Mouse (Mus musculus): ENCODE results near the gene Tbc1d8. TPM values are rescaled to one million over a fixed set of nuclear protein-coding genes. Genes with fewer than 3 reads are reported as not detected.
A peak's percentile ranks its signal among the peaks of the same experiment; 100 is the strongest.

The Tbc1d8 gene
- polyA plus RNA-seq, 1 experiment from 2014 or later = 10.3 TPM

DNA sequence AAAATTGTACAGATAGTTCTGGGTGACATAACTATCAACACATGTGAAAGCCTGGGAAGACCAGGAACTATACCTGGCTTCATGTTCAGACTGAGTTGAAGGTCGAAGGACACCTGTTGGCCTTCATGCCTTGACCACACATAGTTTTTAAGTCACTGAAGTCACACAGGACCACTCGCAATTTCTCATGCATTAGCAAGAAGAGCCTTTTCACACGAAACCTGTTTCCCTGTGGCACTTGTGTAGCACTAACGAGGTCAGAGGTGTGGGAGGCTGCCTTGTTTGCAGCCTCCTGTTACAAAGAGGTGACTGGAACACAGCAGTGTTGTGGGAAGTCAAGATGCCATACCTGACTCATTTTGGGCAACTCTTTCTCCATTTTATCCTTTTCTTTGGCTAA lies 105.2 kb downstream of the Tbc1d8 start:
- no peak overlapping the region for H3K9ac ChIP-seq (replicated peaks; ENCODE audit: low read depth, low read length)
- H3K9me3 ChIP-seq (ENCODE audit: control insufficient read depth, low read length) = no peaks in the 10 kb centered on the region
- peaks cover 11% of the 10 kb centered on the region; the same call in 1 of the 2 replicates for H3K4me1 ChIP-seq (ENCODE audit: control insufficient read depth, insufficient read depth, low read length)
- H3K36me3 ChIP-seq (ENCODE audit: control insufficient read depth, insufficient read depth, low read length) = peaks cover 32% of the 10 kb centered on the region
- H3K4me3 ChIP-seq (ENCODE audit: low read depth, low read length) = no peak overlapping the region
- H3K27me3 ChIP-seq (ENCODE audit: control insufficient read depth, insufficient read depth, low read length) = no peaks in the 10 kb centered on the region
- WGBS = 78% methylated on average over 4 of the region's 4 CpGs
- no peak overlapping the region for H3K4me2 ChIP-seq (ENCODE audit: low read depth, low read length)
- H3K27ac ChIP-seq (ENCODE audit: low read depth, low read length) = no peak overlapping the region
- ATAC-seq (ENCODE audit: low read depth) = no peak

GRCm38 (mm10) chr1:39372220-39372843 lies 106.2 kb downstream of the Tbc1d8 start:
- ATAC-seq (ENCODE audit: low read depth) = no peak
- H3K4me2 ChIP-seq (ENCODE audit: low read depth, low read length) = no peak overlapping the region
- no peak overlapping the region for H3K9ac ChIP-seq (replicated peaks; ENCODE audit: low read depth, low read length)
- H3K9me3 ChIP-seq (ENCODE audit: control insufficient read depth, low read length) = no peaks in the 10 kb centered on the region
- H3K36me3 ChIP-seq (ENCODE audit: control insufficient read depth, insufficient read depth, low read length) = peaks cover 32% of the 10 kb centered on the region
- H3K27ac ChIP-seq (ENCODE audit: low read depth, low read length) = no peak overlapping the region
- no peak overlapping the region for H3K4me3 ChIP-seq (ENCODE audit: low read depth, low read length)
- 88% methylated on average over 8 of the region's 8 CpGs for WGBS
- peaks cover 11% of the 10 kb centered on the region; the same call in 1 of the 2 replicates for H3K4me1 ChIP-seq (ENCODE audit: control insufficient read depth, insufficient read depth, low read length)
- no peaks in the 10 kb centered on the region for H3K27me3 ChIP-seq (ENCODE audit: control insufficient read depth, insufficient read depth, low read length)

GRCm38 (mm10) chr1:39370431-39370830 lies 108.1 kb downstream of the Tbc1d8 start:
- H3K27ac ChIP-seq (ENCODE audit: low read depth, low read length) = no peak overlapping the region
- no peaks in the 10 kb centered on the region for H3K9me3 ChIP-seq (ENCODE audit: control insufficient read depth, low read length)
- WGBS = 92% methylated on average over 6 of the region's 6 CpGs
- H3K4me1 ChIP-seq (ENCODE audit: control insufficient read depth, insufficient read depth, low read length) = peaks cover 15% of the 10 kb centered on the region; the same call in 1 of the 2 replicates
- no peak for ATAC-seq (ENCODE audit: low read depth)
- no peak overlapping the region for H3K4me2 ChIP-seq (ENCODE audit: low read depth, low read length)
- H3K4me3 ChIP-seq (ENCODE audit: low read depth, low read length) = no peak overlapping the region
- no peaks in the 10 kb centered on the region for H3K27me3 ChIP-seq (ENCODE audit: control insufficient read depth, insufficient read depth, low read length)
- no peak overlapping the region for H3K9ac ChIP-seq (replicated peaks; ENCODE audit: low read depth, low read length)
- peaks cover 32% of the 10 kb centered on the region for H3K36me3 ChIP-seq (ENCODE audit: control insufficient read depth, insufficient read depth, low read length)

GRCm38 (mm10) chr1:39368267-39368841 lies 110.2 kb downstream of the Tbc1d8 start:
- peak overlapping the region; percentile 77 for H3K4me2 ChIP-seq (ENCODE audit: low read depth, low read length)
- H3K9ac ChIP-seq (replicated peaks; ENCODE audit: low read depth, low read length) = peak overlapping the region; percentile 93
- H3K9me3 ChIP-seq (ENCODE audit: control insufficient read depth, low read length) = no peaks in the 10 kb centered on the region
- H3K4me1 ChIP-seq (ENCODE audit: control insufficient read depth, insufficient read depth, low read length) = peaks cover 15% of the 10 kb centered on the region; the same call in 1 of the 2 replicates
- H3K4me3 ChIP-seq (ENCODE audit: low read depth, low read length) = peak overlapping the region; percentile 81
- peaks cover 29% of the 10 kb centered on the region for H3K36me3 ChIP-seq (ENCODE audit: control insufficient read depth, insufficient read depth, low read length)
- no peaks in the 10 kb centered on the region for H3K27me3 ChIP-seq (ENCODE audit: control insufficient read depth, insufficient read depth, low read length)
- ATAC-seq (ENCODE audit: low read depth) = peak; percentile 64
- WGBS = 0% methylated on average over 34 of the region's 34 CpGs
- H3K27ac ChIP-seq (ENCODE audit: low read depth, low read length) = peak overlapping the region; percentile 88

GRCm38 (mm10) chr1:39367601-39368266 lies 110.8 kb downstream of the Tbc1d8 start, which contains the start of gene Rpl31:
Gene Rpl31 (plus strand): TSS chr1:39367842.
- peaks cover 27% of the 10 kb centered on the region for H3K36me3 ChIP-seq (ENCODE audit: control insufficient read depth, insufficient read depth, low read length)
- no peaks in the 10 kb centered on the region for H3K27me3 ChIP-seq (ENCODE audit: control insufficient read depth, insufficient read depth, low read length)

DNA sequence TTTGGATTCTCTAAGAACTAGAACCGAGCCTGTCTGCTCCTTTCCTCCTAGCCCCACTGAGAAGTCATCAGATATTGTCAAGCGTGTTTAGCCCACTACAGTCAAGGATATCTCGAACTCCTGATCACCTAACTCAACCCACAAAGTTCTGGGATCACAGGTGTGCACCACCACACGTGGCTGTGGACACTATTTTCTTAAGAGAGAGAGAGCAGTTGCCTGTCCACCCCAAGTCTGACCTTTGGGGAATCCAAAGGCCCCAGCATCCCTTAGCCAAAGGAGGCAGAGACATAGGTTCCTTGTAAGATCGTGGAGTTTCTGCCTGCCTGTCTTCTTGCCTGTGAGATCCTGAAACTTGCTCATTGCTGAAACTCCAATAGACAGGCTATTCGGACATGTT lies 111.5 kb downstream of the Tbc1d8 start:
- peak; percentile 18; the same call in 1 of the 2 replicates for ATAC-seq (ENCODE audit: low read depth)

More at GRCm38 (mm10) chr1:39367601-39368266, 110.8 kb downstream of the Tbc1d8 start, which contains the start of gene Rpl31:
- ATAC-seq (ENCODE audit: low read depth) = peak; percentile 99
- Histone ChIP-seq H3K4me1 (ENCODE audit: control insufficient read depth, insufficient read depth, low read length) (peaks cover 15% of the 10 kb centered on the region; the same call in 1 of the 2 replicates), H3K9ac (replicated peaks; ENCODE audit: low read depth, low read length) (peak within 1 kb of the TSS; percentile 93), H3K27ac (ENCODE audit: low read depth, low read length) (peak within 1 kb of the TSS; percentile 88), H3K9me3 (ENCODE audit: control insufficient read depth, low read length) (no peaks in the 10 kb centered on the region), H3K4me3 (ENCODE audit: low read depth, low read length) (peak within 1 kb of the TSS; percentile 81), H3K4me2 (ENCODE audit: low read depth, low read length) (peak within 1 kb of the TSS; percentile 77)
- WGBS = under 1% methylated on average over 62 of the region's 62 CpGs

DNA sequence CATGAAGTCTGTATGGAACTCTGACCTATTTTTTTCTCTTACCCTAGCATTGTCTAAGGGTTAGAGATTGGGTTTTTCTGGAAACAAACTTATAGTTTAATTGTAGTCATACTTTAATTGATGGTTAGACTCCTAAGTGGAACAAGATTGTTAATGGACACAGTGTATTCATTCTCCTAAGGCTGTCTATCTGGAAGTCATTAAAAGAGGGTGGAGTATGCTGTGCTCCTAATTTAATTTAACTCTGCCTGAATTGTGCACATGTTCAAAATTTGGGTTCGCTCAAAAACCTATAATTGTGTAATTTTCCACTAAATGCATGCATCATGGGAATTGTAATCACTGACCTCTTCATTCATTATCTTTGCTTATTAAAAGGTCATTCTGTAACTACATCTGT lies 113.0 kb downstream of the Tbc1d8 start:
- peaks cover 6% of the 10 kb centered on the region; the same call in 1 of the 2 replicates for H3K36me3 ChIP-seq (ENCODE audit: control insufficient read depth, insufficient read depth, low read length)
- 78% methylated on average over 1 of the region's 1 CpGs for WGBS
- H3K27ac ChIP-seq (ENCODE audit: low read depth, low read length) = no peak overlapping the region
- no peaks in the 10 kb centered on the region for H3K27me3 ChIP-seq (ENCODE audit: control insufficient read depth, insufficient read depth, low read length)
- no peak overlapping the region for H3K4me3 ChIP-seq (ENCODE audit: low read depth, low read length)
- H3K9me3 ChIP-seq (ENCODE audit: control insufficient read depth, low read length) = no peaks in the 10 kb centered on the region
- no peak overlapping the region for H3K9ac ChIP-seq (replicated peaks; ENCODE audit: low read depth, low read length)
- no peak for ATAC-seq (ENCODE audit: low read depth)
- H3K4me2 ChIP-seq (ENCODE audit: low read depth, low read length) = no peak overlapping the region
- H3K4me1 ChIP-seq (ENCODE audit: control insufficient read depth, insufficient read depth, low read length) = peaks cover 15% of the 10 kb centered on the region; the same call in 1 of the 2 replicates

More for the DNA sequence above, 111.5 kb downstream of the Tbc1d8 start:
- Histone ChIP-seq H3K4me2 (ENCODE audit: low read depth, low read length) (peak overlapping the region; percentile 70), H3K9me3 (ENCODE audit: control insufficient read depth, low read length) (no peaks in the 10 kb centered on the region), H3K4me1 (ENCODE audit: control insufficient read depth, insufficient read depth, low read length) (peaks cover 15% of the 10 kb centered on the region; the same call in 1 of the 2 replicates), H3K27ac (ENCODE audit: low read depth, low read length) (peak overlapping the region; percentile 75), H3K36me3 (ENCODE audit: control insufficient read depth, insufficient read depth, low read length) (peaks cover 20% of the 10 kb centered on the region), H3K4me3 (ENCODE audit: low read depth, low read length) (peak overlapping the region; percentile 81), H3K9ac (replicated peaks; ENCODE audit: low read depth, low read length) (peak overlapping the region; percentile 76), H3K27me3 (ENCODE audit: control insufficient read depth, insufficient read depth, low read length) (no peaks in the 10 kb centered on the region)
- 28% methylated on average over 6 of the region's 6 CpGs for WGBS

DNA sequence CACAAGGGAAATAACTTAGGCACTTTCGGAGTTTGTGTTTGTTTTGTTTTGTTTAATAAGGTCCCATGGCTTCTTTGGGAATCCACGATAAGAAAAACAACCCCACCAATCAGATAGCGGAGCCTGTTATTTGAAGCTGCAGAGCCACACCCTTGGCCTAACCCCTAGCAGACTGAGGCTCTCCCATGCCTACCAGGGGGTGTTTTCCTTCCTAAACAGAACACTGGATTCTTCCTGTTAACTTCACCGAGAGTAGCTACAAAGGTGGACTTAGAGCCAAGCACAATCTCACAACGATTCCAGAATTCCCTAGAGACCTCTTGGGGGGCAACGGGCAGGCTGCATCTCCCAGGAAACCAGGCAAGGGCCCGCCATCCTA lies 116.1 kb downstream of the Tbc1d8 start:
- Histone ChIP-seq H3K27ac (ENCODE audit: low read depth, low read length) (no peak overlapping the region), H3K4me2 (ENCODE audit: low read depth, low read length) (no peak overlapping the region), H3K9me3 (ENCODE audit: control insufficient read depth, low read length) (no peaks in the 10 kb centered on the region), H3K4me1 (ENCODE audit: control insufficient read depth, insufficient read depth, low read length) (peaks cover 5% of the 10 kb centered on the region; the same call in 1 of the 2 replicates), H3K27me3 (ENCODE audit: control insufficient read depth, insufficient read depth, low read length) (no peaks in the 10 kb centered on the region), H3K4me3 (ENCODE audit: low read depth, low read length) (no peak overlapping the region), H3K9ac (replicated peaks; ENCODE audit: low read depth, low read length) (no peak overlapping the region), H3K36me3 (ENCODE audit: control insufficient read depth, insufficient read depth, low read length) (no peaks in the 10 kb centered on the region)
- no peak for ATAC-seq (ENCODE audit: low read depth)
- 58% methylated on average over 7 of the region's 7 CpGs for WGBS
